Mouse (Mus musculus): ENCODE measurements at regions not wholly inside any gene's neighbourhood (a gene's known extent, or its start where the extent isn't known, plus 50 kb on each side); places are given as distances from the start of the nearest gene placed in this dataset.

- no peak overlapping the region for H3K4me2 ChIP-seq (replicated peaks; ENCODE audit: low read depth, low read length)
- H3K4me1 ChIP-seq (ENCODE audit: insufficient read depth, low read depth, low read length), result no peaks in the 10 kb centered on the region
- DNase-seq (ENCODE audit: low spot score) (no peak), ATAC-seq (no peak)
- 89% methylated on average over 2 of the region's 2 CpGs for WGBS
- H3K4me3 ChIP-seq (ENCODE audit: low read depth, low read length), result no peak overlapping the region
- no peaks in the 10 kb centered on the region for H3K27me3 ChIP-seq (replicated peaks; ENCODE audit: insufficient read depth, low read length)
- H3K9me3 ChIP-seq (ENCODE audit: low read length), result no peaks in the 10 kb centered on the region
- no peak overlapping the region for H3K27ac ChIP-seq (ENCODE audit: low read length)
- no peaks in the 10 kb centered on the region for H3K36me3 ChIP-seq (ENCODE audit: insufficient read depth, low read length)
- TF ChIP-seq CTCF (IDR thresholded peaks at IDR 0.05) (no peak), EP300 (IDR thresholded peaks at IDR 0.05) (no peak)
- H3K9ac ChIP-seq (replicated peaks; ENCODE audit: low read depth), result no peak overlapping the region
Measured at GRCm38 (mm10) chr10:23478902-23479301, 128.3 kb upstream of the Eya4 start.

DNA sequence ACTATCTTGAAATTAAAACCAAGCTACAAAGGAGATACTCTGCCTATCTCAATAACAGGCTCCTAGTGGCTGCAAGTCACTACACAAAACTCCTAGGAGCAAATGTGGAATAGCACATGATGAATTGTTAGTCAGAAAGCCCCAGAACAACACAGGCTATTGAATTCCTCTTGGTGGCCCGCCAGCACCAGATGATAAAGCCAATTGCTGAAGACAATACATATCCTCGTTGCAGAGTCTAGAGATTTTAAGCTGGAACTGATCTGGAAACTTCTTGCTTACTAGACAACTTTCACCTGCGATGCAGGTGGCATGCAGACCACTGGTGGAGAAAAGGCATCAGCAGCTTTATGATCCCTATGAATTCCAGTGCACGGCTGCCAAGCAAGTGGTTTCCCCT lies 126.5 kb upstream of the Eya4 start:
- Histone ChIP-seq H3K27me3 (replicated peaks; ENCODE audit: insufficient read depth, low read length) (no peaks in the 10 kb centered on the region), H3K9me3 (ENCODE audit: low read length) (no peaks in the 10 kb centered on the region), H3K4me1 (ENCODE audit: insufficient read depth, low read depth, low read length) (no peaks in the 10 kb centered on the region), H3K36me3 (ENCODE audit: insufficient read depth, low read length) (no peaks in the 10 kb centered on the region), H3K4me2 (replicated peaks; ENCODE audit: low read depth, low read length) (no peak overlapping the region), H3K27ac (ENCODE audit: low read length) (no peak overlapping the region), H3K9ac (replicated peaks; ENCODE audit: low read depth) (no peak overlapping the region), H3K4me3 (ENCODE audit: low read depth, low read length) (no peak overlapping the region)
- ATAC-seq (no peak), DNase-seq (ENCODE audit: low spot score) (no peak)
- TF ChIP-seq EP300 (IDR thresholded peaks at IDR 0.05) (no peak), CTCF (IDR thresholded peaks at IDR 0.05) (no peak)
- 75% methylated on average over 4 of the region's 4 CpGs for WGBS

GRCm38 (mm10) chr10:23450997-23451396 lies 100.4 kb upstream of the Eya4 start:
- no peaks in the 10 kb centered on the region for H3K36me3 ChIP-seq (ENCODE audit: insufficient read depth, low read length)
- H3K9me3 ChIP-seq (ENCODE audit: low read length), result no peaks in the 10 kb centered on the region

DNA sequence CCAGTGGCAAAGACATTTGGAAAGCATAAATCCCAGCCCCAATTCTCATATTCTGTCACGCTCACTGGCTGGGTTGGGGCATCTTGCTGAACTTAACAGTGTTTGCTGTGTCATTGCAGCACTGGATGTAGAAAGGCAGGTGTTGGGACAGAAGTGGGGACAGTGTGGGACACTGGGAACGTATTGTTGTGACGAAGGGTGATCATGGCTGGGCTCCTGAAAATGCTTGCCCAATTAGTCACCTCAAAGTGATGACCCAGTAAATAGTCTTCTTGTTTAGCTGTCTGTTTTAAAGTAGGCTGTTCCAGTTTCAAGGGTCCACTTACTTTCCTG lies 100.0 kb upstream of the Eya4 start:
- no peak overlapping the region for H3K9ac ChIP-seq (replicated peaks; ENCODE audit: low read depth)
- DNase-seq (ENCODE audit: low spot score) (no peak), ATAC-seq (no peak)
- TF ChIP-seq EP300 (IDR thresholded peaks at IDR 0.05), result no peak
- no peak for TF ChIP-seq CTCF (IDR thresholded peaks at IDR 0.05)
- H3K36me3 ChIP-seq (ENCODE audit: insufficient read depth, low read length), result no peaks in the 10 kb centered on the region
- no peak overlapping the region for H3K4me3 ChIP-seq (ENCODE audit: low read depth, low read length)
- H3K9me3 ChIP-seq (ENCODE audit: low read length), result no peaks in the 10 kb centered on the region
- no peaks in the 10 kb centered on the region for H3K4me1 ChIP-seq (ENCODE audit: insufficient read depth, low read depth, low read length)
- 63% methylated on average over 3 of the region's 3 CpGs for WGBS
- H3K27ac ChIP-seq (ENCODE audit: low read length), result no peak overlapping the region
- H3K4me2 ChIP-seq (replicated peaks; ENCODE audit: low read depth, low read length), result 0 out of 2 replicates have a peak overlapping the region, but pooled peaks have one; percentile 35
- H3K27me3 ChIP-seq (replicated peaks; ENCODE audit: insufficient read depth, low read length), result no peaks in the 10 kb centered on the region

More at GRCm38 (mm10) chr10:23450997-23451396, 100.4 kb upstream of the Eya4 start:
- ATAC-seq (no peak), DNase-seq (ENCODE audit: low spot score) (no peak)
- Histone ChIP-seq H3K9ac (replicated peaks; ENCODE audit: low read depth) (no peak overlapping the region), H3K27ac (ENCODE audit: low read length) (no peak overlapping the region), H3K4me3 (ENCODE audit: low read depth, low read length) (no peak overlapping the region), H3K27me3 (replicated peaks; ENCODE audit: insufficient read depth, low read length) (no peaks in the 10 kb centered on the region), H3K4me2 (replicated peaks; ENCODE audit: low read depth, low read length) (no peak overlapping the region), H3K4me1 (ENCODE audit: insufficient read depth, low read depth, low read length) (no peaks in the 10 kb centered on the region)
- TF ChIP-seq EP300 (IDR thresholded peaks at IDR 0.05), result no peak
- 87% methylated on average over 3 of the region's 3 CpGs for WGBS

DNA sequence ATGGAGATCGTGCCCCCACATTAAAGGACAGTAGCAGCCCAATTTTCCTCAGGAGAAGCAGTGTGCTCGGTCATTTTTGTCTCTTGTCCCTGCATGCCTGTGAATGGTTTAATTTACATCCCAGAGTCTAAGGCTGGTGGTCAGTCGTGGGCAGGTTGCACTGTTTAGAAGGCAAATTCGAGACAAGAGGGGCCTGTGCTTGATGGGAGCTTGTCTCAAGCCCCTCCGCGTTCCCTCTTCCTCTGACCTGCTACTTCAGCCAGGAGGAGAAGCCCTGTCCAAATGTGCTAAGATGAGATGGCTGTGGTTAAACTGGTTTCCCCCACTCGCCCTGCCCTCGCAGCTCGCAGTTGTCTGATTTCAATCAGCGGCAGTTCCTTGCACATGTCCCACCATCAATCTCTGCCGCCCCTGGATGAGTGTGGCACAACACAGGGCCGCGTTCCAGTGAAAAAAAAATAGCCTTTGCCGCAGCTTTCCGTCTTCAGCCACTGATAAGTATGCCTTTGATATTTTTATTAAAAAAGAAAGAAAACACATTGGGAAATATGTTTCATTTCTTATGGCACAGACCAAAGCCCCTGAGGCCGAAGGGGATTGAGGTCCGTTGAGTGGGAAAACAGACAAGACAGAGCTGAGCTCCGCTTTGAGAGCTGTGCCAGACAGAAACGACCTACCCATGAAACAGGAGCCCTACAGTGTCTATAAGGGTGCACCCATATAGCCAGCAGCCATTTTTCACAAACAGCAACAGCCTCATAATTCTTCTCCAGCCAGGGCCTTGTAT lies 99.5 kb upstream of the Eya4 start:
- Histone ChIP-seq H3K4me3 (ENCODE audit: low read depth, low read length) (no peak overlapping the region), H3K27ac (ENCODE audit: low read length) (no peak overlapping the region), H3K27me3 (replicated peaks; ENCODE audit: insufficient read depth, low read length) (no peaks in the 10 kb centered on the region), H3K4me1 (ENCODE audit: insufficient read depth, low read depth, low read length) (no peaks in the 10 kb centered on the region), H3K4me2 (replicated peaks; ENCODE audit: low read depth, low read length) (peak overlapping the region; percentile 35), H3K9me3 (ENCODE audit: low read length) (no peaks in the 10 kb centered on the region), H3K36me3 (ENCODE audit: insufficient read depth, low read length) (no peaks in the 10 kb centered on the region), H3K9ac (replicated peaks; ENCODE audit: low read depth) (no peak overlapping the region)
- DNase-seq (ENCODE audit: low spot score) (peak; percentile 7), ATAC-seq (no peak)
- TF ChIP-seq EP300 (IDR thresholded peaks at IDR 0.05) (no peak), CTCF (IDR thresholded peaks at IDR 0.05) (no peak)
- 26% methylated on average over 19 of the region's 19 CpGs for WGBS

GRCm38 (mm10) chr10:23448976-23449859 lies 98.6 kb upstream of the Eya4 start:
- ATAC-seq (no peak), DNase-seq (ENCODE audit: low spot score) (no peak)
- Histone ChIP-seq H3K36me3 (ENCODE audit: insufficient read depth, low read length) (no peaks in the 10 kb centered on the region), H3K27me3 (replicated peaks; ENCODE audit: insufficient read depth, low read length) (no peaks in the 10 kb centered on the region), H3K9me3 (ENCODE audit: low read length) (no peaks in the 10 kb centered on the region), H3K4me3 (ENCODE audit: low read depth, low read length) (no peak overlapping the region), H3K4me1 (ENCODE audit: insufficient read depth, low read depth, low read length) (no peaks in the 10 kb centered on the region), H3K9ac (replicated peaks; ENCODE audit: low read depth) (no peak overlapping the region), H3K27ac (ENCODE audit: low read length) (no peak overlapping the region), H3K4me2 (replicated peaks; ENCODE audit: low read depth, low read length) (no peak overlapping the region)
- no peak for TF ChIP-seq CTCF (IDR thresholded peaks at IDR 0.05)
- no peak for TF ChIP-seq EP300 (IDR thresholded peaks at IDR 0.05)
- 43% methylated on average over 16 of the region's 16 CpGs for WGBS

Measured in lung, postnatal 0 days (tissue).